Mouse (Mus musculus) ES-E14 (cell line): ENCODE measurements around the gene Mtr. TPM values are rescaled to one million over a fixed set of nuclear protein-coding genes. Genes with fewer than 3 reads are reported as not detected.

Source experiments
- DNase-seq: peaks from one replicate; pipeline ENCODE4 v3.0.0-alpha.2; 2013; ENCODE audit warnings: low read depth, low spot score
- H3K27ac ChIP-seq: 2 replicates; pipeline ENCODE4 v1.5.1; 2012; ENCODE audit warnings: low read depth, mild to moderate bottlenecking, low read length, moderate library complexity, mixed read lengths; ENCODE audit not compliant: poor library complexity, insufficient read depth, severe bottlenecking
- H3K36me3 ChIP-seq: 2 replicates; pipeline ENCODE4 v1.6.1; 2012; ENCODE audit warnings: mild to moderate bottlenecking, low read length, moderate library complexity, mixed read lengths; ENCODE audit not compliant: control insufficient read depth, poor library complexity, insufficient read depth, severe bottlenecking
- H3K4me1 ChIP-seq, 2 experiments: fragments of 150-350 bp in 1 of 2; sonication (generic) in 1 of 2; 2 replicates each; pipeline ENCODE4 v1.6.1; 2012; ENCODE audit warnings: low read length in 2 of 2, mild to moderate bottlenecking in 1 of 2, mixed read lengths in 1 of 2; ENCODE audit not compliant: control insufficient read depth in 2 of 2, insufficient read depth in 2 of 2, poor library complexity in 1 of 2
- H3K4me3 ChIP-seq, 2 experiments: fragments of 150-350 bp in 1 of 2; sonication (generic) in 1 of 2; 2 replicates each; pipeline ENCODE4 v1.5.1; 2012; ENCODE audit warnings: low read length in 2 of 2, low read depth in 1 of 2, mild to moderate bottlenecking in 1 of 2, mixed read lengths in 1 of 2; ENCODE audit not compliant: insufficient read depth in 1 of 2, poor library complexity in 1 of 2, severe bottlenecking in 1 of 2
- H3K9ac ChIP-seq: 2 replicates; pipeline ENCODE4 v1.6.1; 2012; ENCODE audit warnings: low read depth, mild to moderate bottlenecking, low read length, mixed read lengths; ENCODE audit not compliant: poor library complexity, insufficient read depth, severe bottlenecking
- H3K9me3 ChIP-seq: fragments of 150-350 bp; sonication (generic); 2 replicates; pipeline ENCODE4 v1.6.1; 2012; ENCODE audit warnings: low read depth, mild to moderate bottlenecking, low read length; ENCODE audit not compliant: control insufficient read depth, insufficient read depth
- CHD2 ChIP-seq: IDR thresholded peaks from 2 replicates; pipeline ENCODE4 v1.6.1; 2014; ENCODE audit warnings: mild to moderate bottlenecking, low read depth, low read length, inconsistent platforms
- HCFC1 ChIP-seq: IDR thresholded peaks from 2 replicates; pipeline ENCODE4 v1.6.1; 2012; ENCODE audit warnings: low read length, inconsistent platforms, borderline replicate concordance; ENCODE audit not compliant: insufficient read depth
- MAFK ChIP-seq: IDR thresholded peaks from 2 replicates; pipeline ENCODE4 v1.6.1; 2014; ENCODE audit warnings: mild to moderate bottlenecking, low read depth, low read length, inconsistent platforms; ENCODE audit not compliant: insufficient read depth
- ZC3H11A ChIP-seq: IDR thresholded peaks from 2 replicates; pipeline ENCODE4 v1.6.1; 2012; ENCODE audit warnings: low read depth, mild to moderate bottlenecking, inconsistent platforms, low read length, borderline replicate concordance
- ZNF384 ChIP-seq: IDR thresholded peaks from 2 replicates; pipeline ENCODE4 v1.6.1; 2012; ENCODE audit warnings: low read depth, low read length, inconsistent platforms
- in situ Hi-C, 2 experiments: fragments of 600-800 bp; cut with MboI; formaldehyde crosslinking; loops; one replicate each; pipeline ENCODE4 v1.15.1; 2025; ENCODE audit warnings: low sequenced_read_pairs in 2 of 2, inconsistent platforms in 1 of 2; ENCODE audit not compliant: unreplicated experiment in 2 of 2
- total RNA-seq: library from RNA; depleted of rRNA; stranded (reverse); fragments of 300-350 nt; gene quantifications from 2 replicates; pipeline ENCODE4 v1.2.3, GENCODE M21; 2012; rRNA removed

Gene Mtr
- total RNA-seq = 25.2 and 25.4 TPM in 2 replicates

DNA sequence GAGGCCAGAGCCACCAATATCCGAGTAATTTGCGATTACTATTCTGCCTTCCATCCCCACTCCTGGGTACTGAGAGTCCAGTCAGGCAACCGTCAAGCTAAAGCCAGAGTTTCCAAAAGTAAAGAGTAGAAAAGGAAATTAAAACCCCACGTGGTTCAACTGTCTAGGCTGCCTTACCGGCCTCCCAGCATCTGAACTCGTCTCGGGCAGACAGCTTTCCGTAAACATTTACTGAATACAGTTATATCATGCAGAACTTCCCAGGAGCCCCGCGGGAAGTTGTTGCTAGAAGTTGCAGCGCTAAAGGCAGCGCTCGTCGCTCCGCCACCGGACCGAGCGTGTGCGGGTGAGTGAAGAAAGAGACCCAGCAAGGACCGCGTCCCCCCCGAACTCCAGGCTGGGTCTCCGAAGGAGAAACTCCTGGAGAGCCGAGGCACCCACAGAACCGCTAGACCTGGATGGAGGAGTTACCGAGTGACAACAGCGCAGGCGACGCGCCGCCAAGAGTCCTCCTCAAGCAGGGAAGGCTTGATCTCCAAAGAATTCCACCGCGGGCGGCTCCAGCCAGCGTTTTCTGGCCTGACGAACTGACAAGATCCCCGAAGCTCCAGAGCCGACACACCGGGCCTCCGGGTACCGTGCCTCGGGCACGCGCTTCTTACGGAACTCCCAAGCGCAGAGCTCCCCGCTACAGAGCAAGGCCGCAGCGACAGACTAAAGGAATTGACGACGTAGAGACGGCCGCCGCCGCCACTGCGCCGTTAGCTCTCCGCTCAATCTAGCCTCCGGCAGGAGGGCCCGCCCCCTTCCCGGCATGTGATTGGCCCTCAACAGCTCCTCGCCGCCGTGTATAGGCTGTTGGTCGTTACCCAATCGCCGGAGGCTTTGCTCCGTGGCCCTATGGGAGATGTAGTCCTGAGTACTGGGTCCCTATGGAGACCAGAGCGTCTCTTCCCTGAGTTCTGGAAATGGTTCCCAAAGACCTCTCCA lies at the start of gene Mtr:
Gene Mtr, minus strand, starts transcription at position 723 of the 990 bp plus-strand sequence.
- peak within 1 kb of the TSS; percentile 93 to 98 for H3K4me3 ChIP-seq
- peak; percentile 96 for DNase-seq
- H3K36me3 ChIP-seq = no peaks in the 10 kb centered on the region
- H3K4me1 ChIP-seq = peaks cover 0 to 5% of the 10 kb centered on the region in 2 experiments; a peak in 2 of 4 replicates
- H3K27ac ChIP-seq = no peak within 1 kb of the TSS
- peak within 1 kb of the TSS; percentile 90 for H3K9ac ChIP-seq
- TF ChIP-seq CHD2 (no peak; the same call in 1 of the 2 replicates), MAFK (no peak), ZC3H11A (no peak), HCFC1 (peak; percentile 96)
- in situ Hi-C loops = no loop called here
- H3K9me3 ChIP-seq = no peaks in the 10 kb centered on the region

DNA sequence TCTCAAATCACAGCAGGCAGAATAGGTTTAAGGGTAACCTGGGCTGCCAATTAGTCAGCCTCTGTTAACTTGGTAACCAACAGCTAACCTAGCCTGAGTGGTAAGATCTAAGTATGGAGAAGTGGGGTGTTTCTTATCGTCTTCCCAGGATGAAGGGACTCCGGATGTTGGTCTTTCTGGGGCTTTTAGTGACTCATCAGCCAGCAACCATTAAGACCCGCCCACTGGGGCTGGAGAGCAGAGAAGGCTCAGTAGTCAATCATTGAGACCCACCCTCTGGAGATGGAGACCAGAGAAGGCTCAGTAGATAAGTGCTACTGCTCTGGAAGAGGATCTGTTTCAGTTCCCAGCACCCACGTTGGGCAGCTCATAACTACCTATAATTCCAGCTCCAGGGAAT lies 49.4 kb upstream of the Mtr start:
- H3K27ac ChIP-seq = no peak overlapping the region; the same call in 1 of the 2 replicates
- TF ChIP-seq MAFK = no peak
- no peak for TF ChIP-seq CHD2
- TF ChIP-seq ZNF384 = no peak
- no peak for TF ChIP-seq HCFC1
- no peak for TF ChIP-seq ZC3H11A
- no peaks in the 10 kb centered on the region; the same call in 1 of the 2 replicates for H3K36me3 ChIP-seq
- no peak overlapping the region for H3K4me3 ChIP-seq
- DNase-seq = no peak
- H3K4me1 ChIP-seq = peaks cover 2 to 3% of the 10 kb centered on the region in 2 experiments; a peak in 2 of 4 replicates
- H3K9ac ChIP-seq = no peak overlapping the region
- H3K9me3 ChIP-seq = no peaks in the 10 kb centered on the region
- in situ Hi-C loops = no loop called here

DNA sequence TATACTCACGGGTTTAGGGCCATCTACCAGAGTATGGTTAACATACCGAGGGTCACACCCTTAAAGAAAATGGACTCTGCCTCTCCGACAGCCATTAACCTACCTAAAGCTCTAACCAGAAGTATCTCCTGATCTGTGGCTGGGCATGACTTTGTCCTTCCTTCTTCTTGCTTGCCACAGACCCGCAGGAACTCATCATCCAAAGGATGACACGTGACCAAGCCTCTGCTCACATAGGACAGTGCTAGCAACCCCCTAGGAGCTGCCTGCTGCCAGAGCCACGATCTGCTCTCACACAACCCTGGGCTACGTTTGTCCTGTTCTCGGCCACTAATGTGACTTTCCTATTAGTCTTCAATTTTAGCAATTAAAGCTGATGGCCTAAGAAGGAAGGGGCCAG lies 47.6 kb upstream of the Mtr start:
- no peak for DNase-seq
- H3K27ac ChIP-seq = no peak overlapping the region
- in situ Hi-C loops = no loop called here
- H3K9me3 ChIP-seq = no peaks in the 10 kb centered on the region
- H3K4me1 ChIP-seq = peaks cover 0 to 3% of the 10 kb centered on the region in 2 experiments; a peak in 2 of 4 replicates
- H3K9ac ChIP-seq = no peak overlapping the region
- TF ChIP-seq CHD2 (no peak), ZNF384 (no peak), HCFC1 (no peak), MAFK (no peak), ZC3H11A (no peak)
- H3K4me3 ChIP-seq = no peak overlapping the region
- H3K36me3 ChIP-seq = no peaks in the 10 kb centered on the region; the same call in 1 of the 2 replicates

DNA sequence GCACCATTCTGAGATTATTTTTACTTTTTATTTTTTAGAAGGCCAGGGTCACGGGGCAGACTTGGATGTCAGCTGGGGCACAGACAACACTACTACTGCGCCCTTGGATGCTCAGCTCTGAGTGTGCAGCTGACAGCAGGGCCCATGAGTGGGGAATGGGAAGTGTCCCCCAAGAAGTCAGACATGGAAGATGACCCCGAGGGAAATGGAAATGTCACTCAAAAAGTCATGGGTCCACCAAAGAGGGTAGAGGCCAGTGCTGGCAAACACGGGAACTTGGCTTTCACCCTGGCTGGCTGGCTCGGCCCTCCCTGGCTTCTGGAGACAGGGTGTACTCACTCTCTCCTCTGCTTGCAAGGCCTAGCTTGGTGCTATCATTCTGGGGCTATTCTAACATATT lies 47.1 kb upstream of the Mtr start:
- in situ Hi-C loops = no loop called here
- TF ChIP-seq HCFC1 (no peak), ZNF384 (no peak), CHD2 (no peak), MAFK (no peak), ZC3H11A (no peak)
- no peaks in the 10 kb centered on the region; the same call in 1 of the 2 replicates for H3K36me3 ChIP-seq
- H3K27ac ChIP-seq = no peak overlapping the region
- peaks cover 0 to 3% of the 10 kb centered on the region in 2 experiments; a peak in 2 of 4 replicates for H3K4me1 ChIP-seq
- no peaks in the 10 kb centered on the region for H3K9me3 ChIP-seq
- H3K9ac ChIP-seq = no peak overlapping the region
- no peak overlapping the region for H3K4me3 ChIP-seq
- DNase-seq = no peak
